Mouse (Mus musculus) midbrain, embryonic 16.5 days (tissue): ENCODE data around the gene Galnt10. TPM values are rescaled to one million over a fixed set of nuclear protein-coding genes. Genes with fewer than 3 reads are reported as not detected.

Experiments used
- ATAC-seq: fragments of 200-750 bp; cut with Nextera tagmentation; 2 replicates; pipeline ENCODE4 v1.8.0; 2017; ENCODE audit warnings: moderate TSS enrichment
- H3K27ac ChIP-seq: fragments of 300-500 bp; sonication (generic); 2 replicates; pipeline ENCODE4 v1.5.1; 2014; ENCODE audit warnings: mild to moderate bottlenecking, low read length, mixed read lengths
- H3K27me3 ChIP-seq: fragments of 300-500 bp; sonication (generic); 2 replicates; pipeline ENCODE4 v1.6.1; 2014; ENCODE audit warnings: low read depth, low read length, mixed read lengths; ENCODE audit not compliant: control insufficient read depth, insufficient read depth
- H3K36me3 ChIP-seq: fragments of 300-500 bp; sonication (generic); 2 replicates; pipeline ENCODE4 v1.6.1; 2014; ENCODE audit warnings: mild to moderate bottlenecking, low read length, moderate library complexity, mixed read lengths; ENCODE audit not compliant: control insufficient read depth, insufficient read depth
- H3K4me1 ChIP-seq: fragments of 300-500 bp; sonication (generic); 2 replicates; pipeline ENCODE4 v1.6.1; 2014; ENCODE audit warnings: mild to moderate bottlenecking, low read length, mixed read lengths; ENCODE audit not compliant: control insufficient read depth, insufficient read depth
- H3K4me2 ChIP-seq: fragments of 300-500 bp; sonication (generic); 2 replicates; pipeline ENCODE4 v1.6.1; 2014; ENCODE audit warnings: mild to moderate bottlenecking, low read length, mixed read lengths
- H3K4me3 ChIP-seq: fragments of 300-500 bp; sonication (generic); 2 replicates; pipeline ENCODE4 v1.5.1; 2014; ENCODE audit warnings: low read depth, mild to moderate bottlenecking, low read length, moderate library complexity, mixed read lengths
- H3K9ac ChIP-seq: fragments of 300-500 bp; sonication (generic); 2 replicates; pipeline ENCODE4 v1.6.1; 2014; ENCODE audit warnings: low read depth, low read length, mixed read lengths
- H3K9me3 ChIP-seq: fragments of 300-500 bp; sonication (generic); replicated peaks from 2 replicates; pipeline ENCODE4 v1.6.1; 2014; ENCODE audit warnings: mild to moderate bottlenecking, low read length, mixed read lengths; ENCODE audit not compliant: control insufficient read depth, poor library complexity, severe bottlenecking
- WGBS: fragments of 180-500 bp; shearing (Covaris S2); extraction: QIAGEN DNeasy Blood & Tissue Kit; methylation state at CpG from one replicate; pipeline ENCODE4 v1.1.7; 2014; 5-methylcytosine and 5-hydroxymethylcytosine counted together
- polyA plus RNA-seq: library from polyadenylated mRNA; unstranded; fragments of >200 nt; fragmentation: Nextera tagmentation; extraction: Ambion mirVana; gene quantifications from 2 replicates; pipeline ENCODE4 v1.2.1, GENCODE M21; 2015

The Galnt10 gene
- polyA plus RNA-seq, 1 experiment from 2014 or later: 14.8 TPM

- Histone ChIP-seq H3K4me2 (no peak overlapping the region), H3K4me1 (peaks cover 13% of the 10 kb centered on the region), H3K9ac (no peak overlapping the region), H3K4me3 (no peak overlapping the region), H3K9me3 (no peaks in the 10 kb centered on the region), H3K27me3 (no peaks in the 10 kb centered on the region), H3K36me3 (no peaks in the 10 kb centered on the region), H3K27ac (no peak overlapping the region)
- WGBS: 29% methylated on average over 21 of the region's 21 CpGs
- ATAC-seq: no peak
These were observed 145.8 kb downstream of the Galnt10 start for GRCm38 (mm10) chr11:57790866-57791535.

- Histone ChIP-seq H3K9me3 (no peaks in the 10 kb centered on the region), H3K4me2 (no peak overlapping the region), H3K27ac (no peak overlapping the region), H3K4me1 (no peaks in the 10 kb centered on the region), H3K27me3 (no peaks in the 10 kb centered on the region), H3K4me3 (no peak overlapping the region), H3K36me3 (no peaks in the 10 kb centered on the region), H3K9ac (no peak overlapping the region)
- no peak for ATAC-seq
- WGBS: 55% methylated on average over 6 of the region's 6 CpGs
These were observed 149.8 kb downstream of the Galnt10 start for GRCm38 (mm10) chr11:57795086-57795485.

GRCm38 (mm10) chr11:57797828-57798227 lies 152.6 kb downstream of the Galnt10 start:
- Histone ChIP-seq H3K27me3 (no peaks in the 10 kb centered on the region), H3K4me3 (no peak overlapping the region), H3K4me1 (peaks cover 10% of the 10 kb centered on the region), H3K4me2 (no peak overlapping the region), H3K9ac (no peak overlapping the region), H3K27ac (no peak overlapping the region), H3K36me3 (no peaks in the 10 kb centered on the region), H3K9me3 (no peaks in the 10 kb centered on the region)
- 81% methylated on average over 9 of the region's 9 CpGs for WGBS
- no peak for ATAC-seq

- Histone ChIP-seq H3K4me3 (no peak overlapping the region), H3K4me2 (no peak overlapping the region), H3K9ac (no peak overlapping the region), H3K27me3 (no peaks in the 10 kb centered on the region), H3K27ac (no peak overlapping the region), H3K9me3 (no peaks in the 10 kb centered on the region), H3K4me1 (peaks cover 20% of the 10 kb centered on the region), H3K36me3 (no peaks in the 10 kb centered on the region)
- no peak for ATAC-seq
- 87% methylated on average over 10 of the region's 10 CpGs for WGBS
These were observed 154.2 kb downstream of the Galnt10 start for GRCm38 (mm10) chr11:57799456-57799855.

- WGBS: 17% methylated on average over 22 of the region's 22 CpGs
- H3K27ac ChIP-seq: no peak overlapping the region
These were observed 155.2 kb downstream of the Galnt10 start for GRCm38 (mm10) chr11:57800266-57800951.

GRCm38 (mm10) chr11:57800971-57801765 lies 155.9 kb downstream of the Galnt10 start, which contains the start of gene Sap30l:
Sap30l (plus strand) TSS chr11:57801637.
- Histone ChIP-seq H3K9ac (peak within 1 kb of the TSS; percentile 90), H3K4me2 (peak within 1 kb of the TSS; percentile 99), H3K9me3 (no peaks in the 10 kb centered on the region), H3K36me3 (peaks cover under 1% of the 10 kb centered on the region; the same call in 1 of the 2 replicates), H3K4me1 (peaks cover 20% of the 10 kb centered on the region), H3K27ac (peak within 1 kb of the TSS; percentile 48), H3K4me3 (peak within 1 kb of the TSS; percentile 82), H3K27me3 (no peaks in the 10 kb centered on the region)
- under 1% methylated on average over 49 of the region's 66 CpGs for WGBS
- peak; percentile 98 for ATAC-seq

More at GRCm38 (mm10) chr11:57800266-57800951, 155.2 kb downstream of the Galnt10 start:
- H3K4me2 ChIP-seq: peak overlapping the region; percentile 99
- no peaks in the 10 kb centered on the region for H3K27me3 ChIP-seq
- H3K9me3 ChIP-seq: no peaks in the 10 kb centered on the region
- peaks cover 20% of the 10 kb centered on the region for H3K4me1 ChIP-seq
- ATAC-seq: no peak
- H3K9ac ChIP-seq: peak overlapping the region; percentile 90
- peak overlapping the region; percentile 82 for H3K4me3 ChIP-seq
- H3K36me3 ChIP-seq: no peaks in the 10 kb centered on the region

- Histone ChIP-seq H3K4me3 (peak overlapping the region; percentile 82), H3K4me1 (peaks cover 20% of the 10 kb centered on the region), H3K36me3 (peaks cover 4% of the 10 kb centered on the region; the same call in 1 of the 2 replicates), H3K4me2 (peak overlapping the region; percentile 99), H3K27me3 (no peaks in the 10 kb centered on the region), H3K9ac (peak overlapping the region; percentile 90), H3K27ac (peak overlapping the region; percentile 48), H3K9me3 (no peaks in the 10 kb centered on the region)
- peak; percentile 58 for ATAC-seq
- WGBS: under 1% methylated on average over 67 of the region's 85 CpGs
These were observed 156.7 kb downstream of the Galnt10 start for GRCm38 (mm10) chr11:57801766-57802510.

- peaks cover 20% of the 10 kb centered on the region for H3K4me1 ChIP-seq
- no peak overlapping the region for H3K27ac ChIP-seq
- ATAC-seq: no peak
- H3K4me2 ChIP-seq: peak overlapping the region; percentile 99
- peak overlapping the region; percentile 82 for H3K4me3 ChIP-seq
- H3K9me3 ChIP-seq: no peaks in the 10 kb centered on the region
- peak overlapping the region; percentile 90 for H3K9ac ChIP-seq
- no peaks in the 10 kb centered on the region for H3K27me3 ChIP-seq
- H3K36me3 ChIP-seq: peaks cover 5% of the 10 kb centered on the region; the same call in 1 of the 2 replicates
- WGBS: 0% methylated on average over 18 of the region's 18 CpGs
These were observed 157.2 kb downstream of the Galnt10 start for GRCm38 (mm10) chr11:57802511-57802870.
